Mouse (Mus musculus): ENCODE data around the gene Slitrk5. TPM values are rescaled to one million over a fixed set of nuclear protein-coding genes. Genes with fewer than 3 reads are reported as not detected.

Gene Slitrk5
- total RNA-seq, 2 experiments from 2014 or later = 73.7 to 87.0 TPM

DNA sequence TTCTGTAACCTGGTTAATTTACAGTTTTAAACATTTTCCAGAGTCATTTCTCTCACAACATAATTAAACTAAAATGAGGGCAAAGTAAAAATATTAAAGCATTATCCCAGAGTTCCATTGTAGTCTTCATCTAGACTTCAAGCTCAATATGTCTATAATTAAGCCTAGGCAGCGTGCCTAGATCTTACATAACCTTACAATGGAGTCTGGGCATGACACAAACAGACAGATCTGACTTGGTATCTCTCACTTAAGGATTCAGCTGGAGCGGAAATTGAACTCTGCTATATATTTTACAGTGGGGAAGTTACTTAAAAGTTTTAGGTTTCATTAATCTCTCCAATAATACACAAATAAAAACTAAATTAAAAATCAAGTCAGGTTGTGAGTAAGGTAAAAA, 54.9 kb downstream of the Slitrk5 start:
- intact Hi-C loops (cut with DNase I) = no loop called here
- Histone ChIP-seq H3K4me3 (no peak overlapping the region), H3K27ac (no peak overlapping the region)
- no peak for TF ChIP-seq CTCF (IDR thresholded peaks at IDR 0.05)
- DNase-seq (ENCODE audit: extremely low spot score in 1 of 2, low spot score in 2 of 2) = no peak
